Mouse (Mus musculus) lung, adult 2 months (tissue): ENCODE results near the gene Necap1.
A peak's percentile ranks its signal among the peaks of the same experiment; 100 is the strongest.

Source experiments
- CTCF ChIP-seq: fragments of 200-500 bp; IDR thresholded peaks from 2 replicates; pipeline ENCODE4 v1.5.1; 2011; ENCODE audit warnings: mild to moderate bottlenecking, low read length, control low read depth; ENCODE audit not compliant: insufficient read depth
- POLR2A ChIP-seq: fragments of 200-500 bp; IDR thresholded peaks from 2 replicates; pipeline ENCODE4 v1.6.1; 2011; ENCODE audit warnings: low read depth, mild to moderate bottlenecking, control low read depth, low read length, borderline replicate concordance; ENCODE audit errors: extremely low read depth

DNA sequence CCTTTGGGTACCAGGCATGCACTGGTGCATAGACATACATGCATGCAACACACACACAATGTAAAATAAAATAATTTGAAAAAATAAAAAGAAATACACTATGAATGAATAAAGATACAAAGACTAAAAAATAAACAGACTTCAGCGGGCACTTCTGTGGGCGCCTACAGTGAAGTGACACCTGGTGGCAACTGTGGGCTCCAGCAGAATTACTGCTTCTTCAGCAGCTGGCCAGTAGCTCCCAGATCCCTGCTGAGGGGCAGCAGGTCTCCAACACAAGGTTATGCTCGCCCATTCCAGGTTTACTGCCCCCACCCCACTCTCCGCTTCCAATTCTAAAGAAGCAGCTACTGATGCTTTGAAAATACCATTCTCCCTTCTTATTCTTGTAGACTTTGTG lies 6.4 kb upstream of the Necap1 start:
- TF ChIP-seq CTCF (peak; percentile 15; the same call in 1 of the 2 replicates), POLR2A (no peak)
